Mouse (Mus musculus): ENCODE measurements around the gene Mrps35.

DNA sequence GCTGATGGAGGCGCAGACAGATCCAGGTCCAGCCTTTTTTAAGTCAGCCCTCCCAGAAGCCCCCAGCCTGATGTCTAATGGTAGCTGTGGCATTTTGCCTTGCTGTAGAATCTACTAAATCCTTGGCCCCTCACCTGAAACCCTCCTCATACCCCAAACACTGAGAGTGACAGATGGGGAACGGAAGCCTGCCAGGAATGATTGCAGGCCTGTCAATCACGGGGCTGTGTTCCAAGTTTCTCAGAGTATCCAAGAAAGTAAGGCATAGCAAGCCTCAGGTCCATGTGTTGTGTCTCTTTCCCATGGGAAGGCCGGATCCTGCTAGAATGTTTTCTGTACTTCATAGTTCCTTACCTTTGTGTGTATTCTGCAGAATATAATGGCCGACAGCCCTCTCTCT, 47.6 kb downstream of the Mrps35 start:
- TF ChIP-seq MAFK (IDR thresholded peaks at IDR 0.05; ENCODE audit: insufficient read depth, low read depth, low read length): no peak
- no peak for TF ChIP-seq ZC3H11A (IDR thresholded peaks at IDR 0.05; ENCODE audit: borderline replicate concordance, low read depth, low read length)
- TF ChIP-seq ZNF384 (IDR thresholded peaks at IDR 0.05; ENCODE audit: low read depth, low read length): no peak

Measured in ES-E14 (cell line).